Mouse (Mus musculus) frontal cortex, postnatal 10 days (tissue): ENCODE data around the gene Nfatc2.

Source experiments
- DNase-seq, 2 experiments: peaks; one replicate each; pipeline ENCODE4 v3.0.0; 2022; ENCODE audit warnings: low spot score in 2 of 2, mixed read lengths in 1 of 2

Gene Nfatc2

DNA sequence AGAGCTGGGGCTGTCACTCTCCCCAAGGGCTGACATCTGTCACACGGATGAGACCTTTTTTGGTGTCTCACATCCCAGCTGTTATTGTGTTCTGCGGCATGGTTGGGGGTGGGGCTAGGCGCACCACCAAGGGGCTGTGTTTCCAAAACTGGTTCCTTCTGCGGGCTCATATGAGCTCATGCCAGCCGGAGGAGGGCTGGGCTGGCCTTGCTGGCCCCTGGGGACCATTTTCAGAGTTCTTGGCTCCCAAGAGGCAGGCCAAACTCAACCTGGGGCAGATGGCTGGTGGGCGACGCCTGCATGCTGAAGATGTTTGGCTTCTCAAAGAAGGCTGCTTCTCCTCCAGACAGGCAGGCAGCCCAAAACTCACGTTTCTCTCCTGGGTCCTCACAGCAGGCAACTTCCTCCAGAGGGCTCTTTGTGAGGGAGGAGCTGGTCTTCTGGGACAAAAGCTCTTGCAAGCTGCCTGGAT, 162.4 kb downstream of the Nfatc2 start:
- DNase-seq = peak; percentile 40 to 53

DNA sequence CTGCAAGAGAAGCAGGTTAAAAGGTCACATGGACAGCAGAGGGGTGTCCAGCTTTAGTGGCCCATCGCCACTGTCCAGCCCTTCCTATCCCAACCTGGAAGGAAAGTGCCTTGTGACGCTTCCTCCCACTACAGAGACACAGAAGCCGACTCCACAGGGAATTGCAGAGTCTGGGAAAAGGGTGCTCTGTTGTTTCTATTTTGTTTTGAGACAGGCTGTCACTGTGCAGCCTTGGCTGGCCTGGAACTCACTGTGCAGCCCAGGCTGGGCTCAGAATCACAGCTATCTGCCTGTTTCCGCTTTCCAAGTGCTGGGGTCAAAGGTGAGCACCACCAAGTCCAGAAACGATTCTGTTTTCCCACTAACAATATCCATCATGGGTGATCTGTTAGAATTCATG, 167.3 kb downstream of the Nfatc2 start:
- DNase-seq = no peak

DNA sequence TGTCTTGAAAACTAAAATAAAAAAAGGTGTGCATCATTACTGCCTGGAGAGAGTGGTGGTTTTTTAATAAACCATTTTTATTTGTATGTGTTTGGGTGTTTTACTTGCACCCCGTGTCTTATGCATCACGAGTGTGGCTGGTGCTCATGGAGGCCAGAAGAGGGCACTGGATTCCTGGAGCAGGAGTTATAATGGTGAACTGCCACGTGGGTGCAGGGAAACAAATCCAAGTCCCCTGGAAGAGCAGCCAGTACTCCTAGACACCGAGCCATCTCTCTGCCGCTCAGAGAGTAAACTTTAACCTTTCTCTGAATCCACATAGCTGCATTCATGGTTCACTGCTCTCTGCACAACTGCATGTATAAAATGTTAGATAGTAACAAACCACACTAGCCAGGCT, 168.1 kb downstream of the Nfatc2 start:
- no peak for DNase-seq

DNA sequence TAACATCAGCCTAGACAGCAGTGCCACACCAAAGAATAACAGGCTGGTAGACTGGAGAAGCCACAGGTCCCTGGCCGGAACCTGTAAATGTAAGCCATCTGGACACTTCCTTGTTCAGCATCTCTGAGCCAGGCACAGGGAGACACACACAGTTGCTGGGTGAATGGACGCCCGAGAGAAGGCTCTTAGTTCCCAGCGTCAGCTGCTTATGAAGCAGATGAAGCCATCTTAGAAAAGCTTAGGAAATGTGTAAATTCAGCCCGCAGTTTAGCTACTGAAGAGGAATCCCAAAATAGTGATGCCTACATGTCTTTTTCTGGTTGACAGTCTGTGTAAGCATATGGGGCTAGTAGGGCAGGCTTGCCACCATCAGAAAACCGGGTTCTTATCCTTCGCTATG, 169.1 kb downstream of the Nfatc2 start:
- DNase-seq = no peak

DNA sequence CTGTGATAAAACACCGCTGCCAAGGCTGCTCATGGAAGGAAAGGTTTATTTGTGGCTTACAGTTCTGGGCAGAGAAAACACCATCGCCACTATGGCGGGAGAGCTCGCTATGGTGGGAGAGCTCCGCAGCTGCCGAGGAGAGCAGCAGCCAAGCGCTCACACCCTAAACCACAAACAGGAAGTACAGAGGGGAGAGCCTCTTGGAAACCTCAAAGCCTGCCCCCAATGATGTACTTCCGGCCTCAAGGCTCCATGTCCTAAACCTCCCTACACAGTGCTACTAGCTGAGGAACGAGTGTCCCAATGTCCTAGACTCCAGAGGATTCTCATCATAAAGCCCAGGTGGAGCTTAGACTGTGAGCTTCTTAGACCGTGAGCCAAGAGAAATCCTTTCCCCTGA, 171.9 kb downstream of the Nfatc2 start:
- no peak for DNase-seq

DNA sequence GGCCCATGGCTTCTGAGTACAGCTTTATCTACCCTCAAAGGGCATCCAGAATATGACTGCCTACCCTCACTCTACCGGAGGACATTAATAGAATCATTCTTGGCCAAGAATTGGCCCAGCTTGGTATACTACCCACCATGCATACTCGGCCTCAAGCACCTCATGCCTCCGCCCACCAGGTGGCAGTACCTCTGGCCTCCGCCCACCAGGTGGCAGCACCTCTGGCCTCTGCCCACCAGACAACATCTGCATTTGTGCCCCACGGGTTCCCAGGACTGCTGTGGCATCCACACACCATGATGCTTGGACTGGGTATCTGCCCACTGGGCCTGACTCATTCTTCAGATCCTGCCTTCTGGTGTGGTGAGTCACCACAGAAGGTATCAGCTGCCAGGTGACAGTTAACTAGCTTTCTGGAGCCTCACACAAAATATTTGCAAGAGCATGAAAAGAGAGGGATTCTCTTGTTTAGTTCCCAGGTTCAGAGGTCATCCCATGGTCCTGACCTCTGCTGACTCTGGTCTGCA, 173.0 kb downstream of the Nfatc2 start:
- DNase-seq = no peak
